Mouse (Mus musculus) embryo, embryonic 10 days (tissue): ENCODE results near the gene Mmd.
"Not testable (repeated sequence)": the region's sequence is repeated elsewhere in the genome, so short reads cannot be mapped to it uniquely, and the experiment has no call there.

ENCODE experiments used
- DNase-seq: peaks from one replicate; pipeline ENCODE4 v3.0.0-alpha.2; 2015; ENCODE audit warnings: low spot score

The Mmd gene

GRCm38 (mm10) chr11:90249701-90250141 lies 465 bp downstream of the Mmd start:
- peak; percentile 60 for DNase-seq

DNA sequence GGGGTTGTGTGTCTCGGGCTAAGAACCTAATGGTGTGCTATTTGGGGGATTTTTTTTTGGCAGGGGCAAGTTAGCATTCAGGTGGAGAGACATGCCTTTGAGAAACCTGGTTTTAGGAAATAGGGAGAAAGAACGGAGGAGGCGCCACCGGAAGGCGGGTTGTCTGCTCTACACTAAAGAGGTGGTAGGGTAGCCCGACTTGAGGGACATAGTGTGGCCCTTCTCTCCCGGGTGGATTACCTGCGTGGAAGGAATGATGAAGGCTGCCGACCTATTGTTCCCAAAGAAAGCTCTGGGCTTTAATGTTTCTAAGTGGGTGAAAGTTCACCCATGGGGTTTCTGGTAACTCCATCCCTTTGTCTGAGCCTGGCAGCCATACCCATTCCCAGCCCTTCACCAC lies 933 bp downstream of the Mmd start:
- peak; percentile 35 for DNase-seq

GRCm38 (mm10) chr11:90250730-90251129 lies 1.5 kb downstream of the Mmd start:
- DNase-seq: no peak

- DNase-seq: no peak
These were observed 2.7 kb downstream of the Mmd start for GRCm38 (mm10) chr11:90251923-90252322.

DNA sequence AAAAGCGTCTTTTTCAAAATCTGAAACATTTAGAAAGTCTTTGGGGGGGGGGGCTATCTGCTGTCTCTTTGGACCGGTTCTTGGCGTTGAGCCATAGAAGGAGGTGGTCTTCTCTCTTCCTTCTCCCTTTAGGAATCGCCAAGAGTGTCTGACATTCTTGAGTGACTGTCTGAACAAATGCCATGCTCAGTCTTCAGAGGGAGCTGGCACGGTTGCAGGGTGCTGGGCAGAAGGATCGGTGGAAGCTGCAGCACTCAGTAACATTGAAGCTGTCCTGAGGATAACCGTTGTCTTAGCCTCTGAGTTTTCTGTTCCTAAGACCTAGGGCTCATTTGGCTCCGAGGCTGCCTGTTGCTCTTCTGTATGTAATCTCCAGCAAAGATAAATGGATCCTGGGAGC lies 3.1 kb downstream of the Mmd start:
- no peak for DNase-seq

GRCm38 (mm10) chr11:90254536-90254935 lies 5.3 kb downstream of the Mmd start:
- no peak for DNase-seq

DNA sequence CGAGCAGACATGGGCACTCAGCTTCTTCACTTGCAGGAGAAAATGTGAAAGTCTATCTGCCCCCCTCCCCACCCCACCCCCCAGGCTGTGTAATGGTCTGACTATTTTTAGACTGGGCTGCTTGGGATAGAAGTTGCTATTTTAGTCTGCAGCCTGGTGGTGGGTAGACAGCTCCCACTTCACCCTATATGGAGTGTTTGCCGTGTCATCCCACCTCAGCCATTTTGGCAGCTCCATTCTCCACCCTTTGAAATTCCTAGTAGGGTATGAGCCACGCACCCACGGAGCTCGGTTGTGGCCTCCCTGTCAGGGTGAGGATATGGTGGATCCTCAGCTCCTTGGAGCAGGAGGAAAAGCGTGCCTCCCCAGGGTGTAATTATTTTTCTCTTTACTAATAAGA lies 6.4 kb downstream of the Mmd start:
- DNase-seq: no peak

GRCm38 (mm10) chr11:90256833-90257525 lies 7.7 kb downstream of the Mmd start:
- no peak for DNase-seq

DNA sequence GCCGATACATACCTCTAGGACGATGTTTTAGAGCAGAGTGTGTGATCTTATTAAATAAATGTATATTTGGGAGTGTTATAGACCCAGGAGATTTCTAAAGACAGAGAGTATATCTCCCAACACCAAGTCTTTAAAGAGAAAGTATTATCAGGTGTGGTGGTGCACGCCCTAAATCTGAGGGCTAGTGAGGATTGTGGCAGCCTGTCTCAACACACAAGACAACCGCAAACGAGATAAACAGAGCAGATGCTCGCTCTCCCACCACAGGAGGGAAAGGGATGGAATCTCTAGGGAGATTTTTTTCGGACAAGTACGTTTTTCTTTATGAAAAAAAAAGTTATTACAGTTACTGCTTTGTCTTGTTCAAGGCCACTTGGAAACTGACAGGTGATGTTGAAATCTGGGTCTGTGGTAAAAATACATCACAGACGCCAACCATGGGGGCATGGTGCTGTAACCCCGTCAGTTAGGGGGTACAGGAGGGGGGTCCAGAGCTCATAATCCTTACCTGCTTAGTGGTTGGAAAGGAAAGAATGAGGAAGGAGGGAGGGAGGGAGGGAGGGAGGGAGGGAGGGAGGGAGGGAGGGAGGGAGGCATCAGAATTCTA lies 9.2 kb downstream of the Mmd start:
- no peak for DNase-seq

GRCm38 (mm10) chr11:90259071-90259470 lies 9.8 kb downstream of the Mmd start:
- no peak for DNase-seq

DNA sequence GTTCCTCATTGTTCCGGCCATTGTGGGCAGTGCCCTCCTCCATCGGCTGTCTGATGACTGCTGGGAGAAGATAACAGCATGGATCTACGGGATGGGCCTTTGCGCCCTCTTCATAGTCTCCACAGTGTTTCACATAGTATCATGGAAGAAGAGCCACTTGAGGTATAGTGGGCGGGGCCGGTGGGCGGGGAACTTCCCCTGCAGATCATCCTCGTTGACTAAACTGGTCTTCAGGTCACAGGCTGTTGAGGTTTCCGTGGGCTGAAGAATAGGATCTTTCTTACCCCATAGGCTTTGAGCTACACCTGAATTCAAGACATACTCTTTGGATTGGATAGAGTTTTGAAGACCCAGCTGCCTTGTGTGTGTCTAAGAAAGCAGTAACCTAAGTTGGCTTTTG lies 10.6 kb downstream of the Mmd start:
- DNase-seq: no peak

DNA sequence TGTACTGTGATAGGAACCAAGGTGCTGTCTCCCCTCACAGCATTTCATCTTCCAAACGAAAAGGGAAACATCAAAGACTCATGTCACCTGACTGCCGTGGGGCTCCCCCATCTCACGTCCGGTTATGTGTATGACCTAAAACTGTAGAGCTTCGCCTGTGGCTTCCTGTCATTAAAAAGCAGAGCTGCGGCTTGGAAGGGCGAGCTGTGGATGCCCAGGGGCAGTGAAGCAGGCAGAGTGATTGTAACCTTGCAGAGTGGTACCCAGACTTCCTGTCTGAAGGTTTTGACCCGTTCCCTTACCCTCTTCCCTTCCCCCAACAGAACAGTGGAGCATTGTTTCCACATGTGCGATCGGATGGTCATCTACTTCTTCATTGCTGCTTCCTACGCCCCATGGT lies 14.9 kb downstream of the Mmd start:
- no peak for DNase-seq

DNA sequence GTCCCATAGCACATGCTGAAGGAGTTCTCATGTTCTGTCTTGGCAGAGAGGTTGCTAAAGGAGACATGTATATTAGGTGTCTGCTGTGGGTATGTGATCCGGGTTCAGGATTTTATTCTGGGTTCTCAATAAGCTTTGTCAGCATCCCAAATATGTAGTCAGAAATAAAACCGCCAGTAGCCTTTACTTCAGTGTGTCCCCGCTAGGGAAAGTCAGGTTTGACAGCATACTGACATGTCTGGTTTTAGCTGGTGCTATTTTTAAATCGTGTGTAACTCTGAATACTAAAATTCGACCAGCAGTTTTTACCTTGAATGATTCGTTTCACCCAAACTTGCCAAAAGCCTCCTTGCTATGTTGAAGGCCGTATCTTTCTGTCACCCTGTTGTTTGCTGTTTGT lies 16.3 kb downstream of the Mmd start:
- no peak for DNase-seq

GRCm38 (mm10) chr11:90268934-90269333 lies 19.7 kb downstream of the Mmd start:
- no peak for DNase-seq

GRCm38 (mm10) chr11:90269398-90270123 lies 20.3 kb downstream of the Mmd start:
- no peak for DNase-seq

GRCm38 (mm10) chr11:90270132-90270877 lies 21.0 kb downstream of the Mmd start:
- DNase-seq: no peak

- DNase-seq: no peak
These were observed 24.9 kb downstream of the Mmd start for GRCm38 (mm10) chr11:90274187-90274586.

DNA sequence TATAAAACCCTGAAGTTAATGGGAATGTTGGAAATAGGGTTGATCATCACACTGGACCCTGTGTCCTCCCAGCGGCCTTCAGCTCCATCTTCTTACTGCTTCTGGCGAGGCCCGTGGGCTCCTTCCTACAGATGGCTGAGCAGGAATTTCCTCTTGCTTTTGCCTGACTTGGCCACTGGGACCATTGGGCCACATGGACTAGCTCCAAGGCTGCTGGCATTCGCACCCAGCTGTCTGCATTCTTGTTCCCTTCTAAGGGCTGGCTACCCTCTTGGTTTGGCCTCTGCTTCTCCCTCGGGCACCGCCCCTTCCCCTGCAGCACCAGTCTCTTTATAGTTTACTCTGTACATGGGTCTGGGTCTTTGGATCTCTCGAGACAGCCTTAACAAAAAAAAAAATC lies 26.4 kb downstream of the Mmd start:
- no peak for DNase-seq

GRCm38 (mm10) chr11:90276150-90276549 lies 26.9 kb downstream of the Mmd start:
- DNase-seq: no peak

GRCm38 (mm10) chr11:90276561-90276960 lies 27.3 kb downstream of the Mmd start:
- DNase-seq: no peak

DNA sequence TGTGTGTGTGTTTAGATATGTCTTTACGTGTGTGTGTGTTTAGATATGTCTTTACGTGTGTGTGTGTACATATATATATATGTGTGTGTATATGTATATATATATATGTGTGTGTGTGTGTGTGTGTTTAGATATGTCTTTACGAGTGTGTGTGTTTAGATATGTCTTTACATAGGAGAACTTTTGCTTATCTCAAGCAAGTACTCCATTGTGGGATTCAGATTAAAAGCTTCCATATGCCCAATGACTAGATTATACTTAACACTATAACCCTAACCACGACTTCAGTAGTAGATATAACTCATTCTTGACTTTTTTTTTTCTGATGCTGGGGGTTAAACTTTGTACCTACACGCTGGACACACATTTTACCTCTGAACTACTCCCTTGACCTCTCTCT lies 30.8 kb downstream of the Mmd start:
- DNase-seq: no peak

GRCm38 (mm10) chr11:90281943-90282342 lies 32.7 kb downstream of the Mmd start:
- not testable (repeated sequence) for DNase-seq

DNA sequence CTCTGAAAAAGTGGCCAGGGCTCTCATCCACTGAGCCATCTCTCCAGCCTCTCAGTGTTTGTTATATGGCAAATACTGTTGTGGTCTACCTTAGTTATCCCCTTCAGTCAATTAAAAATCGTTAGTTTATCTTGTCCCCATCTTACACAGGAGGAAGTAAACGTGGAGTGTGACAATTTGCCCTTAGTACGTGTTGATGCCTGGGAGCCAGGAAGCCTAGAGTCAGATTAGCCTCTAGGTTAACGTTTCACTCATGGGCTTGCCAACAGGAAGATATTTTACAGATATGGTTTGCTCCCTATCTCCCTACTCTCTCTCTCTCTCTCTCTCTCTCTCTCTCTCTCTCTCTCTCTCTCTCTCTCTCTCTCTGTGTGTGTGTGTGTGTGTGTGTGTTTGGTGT lies 33.9 kb downstream of the Mmd start:
- DNase-seq: no peak
